Mouse (Mus musculus) left cerebral cortex, postnatal 36 days (tissue): ENCODE data around the gene Kcnn3. TPM values are rescaled to one million over a fixed set of nuclear protein-coding genes. Genes with fewer than 3 reads are reported as not detected.

Experiments used
- DNase-seq, 2 experiments: peaks; one replicate each; pipeline ENCODE4 v3.0.0; 2021 to 2022; ENCODE audit warnings: low spot score in 2 of 2, mixed read lengths in 1 of 2
- intact Hi-C: fragments of 180-260 bp; cut with DNase I; formaldehyde crosslinking; loops from one replicate; pipeline ENCODE4 v1.15.1; 2025
- total RNA-seq, 2 experiments: library from RNA; stranded (reverse); gene quantifications; 2 replicates each; pipeline ENCODE4 v1.2.3; 2021

The Kcnn3 gene
- 10 to 100 TPM; 16.4 to 23.5 TPM for total RNA-seq

- DNase-seq: peak; percentile 78 to 84
- intact Hi-C loops: loop anchor here (5.0 kb wide), 1 partner anchor 72 kb away; no protein-coding TSS in a partner anchor
Observed at GRCm38 (mm10) chr3:89519894-89520293, at the start of gene Kcnn3. Gene Kcnn3 (plus strand): TSS chr3:89520164.

GRCm38 (mm10) chr3:89472280-89472679 lies 47.7 kb upstream of the Kcnn3 start:
- intact Hi-C loops: no loop called here
- DNase-seq: no peak

DNA sequence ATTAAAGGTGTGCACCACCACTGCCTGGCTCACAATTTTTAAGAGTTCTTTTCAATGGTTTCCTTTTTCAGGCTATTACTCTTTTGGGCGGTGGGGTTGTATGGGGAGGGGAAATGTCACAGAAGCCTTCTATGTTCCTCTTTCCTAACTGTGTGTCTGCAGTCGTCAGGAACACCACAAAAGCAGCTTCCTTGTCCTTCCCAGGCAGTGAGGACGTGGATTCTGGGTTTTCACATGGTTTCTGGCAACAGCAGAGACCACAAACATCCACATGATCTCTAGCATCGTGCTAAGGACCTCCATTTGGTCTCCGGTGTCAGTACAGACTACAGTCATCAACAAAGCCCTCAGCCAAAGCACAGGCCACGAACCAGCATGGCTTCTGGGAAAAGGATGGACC lies 46.1 kb upstream of the Kcnn3 start:
- DNase-seq: no peak
- intact Hi-C loops: no loop called here

DNA sequence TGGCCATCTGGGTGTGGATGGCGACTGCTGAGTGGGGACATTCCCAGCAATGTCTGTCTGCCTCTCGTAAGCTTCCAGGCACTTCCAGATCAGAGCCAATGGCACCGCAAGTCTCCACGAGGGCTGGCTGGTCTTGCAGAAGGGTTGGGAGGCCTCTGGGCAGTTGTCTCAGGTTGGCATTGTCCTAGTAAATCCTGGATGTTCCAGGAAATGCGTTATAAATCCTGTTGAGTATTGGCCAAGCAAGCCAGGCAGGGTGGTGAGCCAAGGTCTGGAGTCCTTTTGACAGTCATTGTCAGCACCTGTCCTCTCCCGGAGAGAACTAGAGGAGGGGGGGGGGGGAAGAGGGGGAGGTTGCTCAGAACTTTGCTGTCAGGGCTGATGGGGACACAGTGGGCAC lies 40.9 kb upstream of the Kcnn3 start:
- no peak for DNase-seq
- intact Hi-C loops: no loop called here

- intact Hi-C loops: loop anchor here (10.0 kb wide), 2 partner anchors 107 to 167 kb away; no protein-coding TSS in a partner anchor
- no peak for DNase-seq
Observed at GRCm38 (mm10) chr3:89481488-89481887, 38.5 kb upstream of the Kcnn3 start.

- intact Hi-C loops: loop anchor here (10.0 kb wide), 2 partner anchors 107 to 167 kb away; no protein-coding TSS in a partner anchor
- DNase-seq: no peak
Observed at GRCm38 (mm10) chr3:89482249-89482648, 37.7 kb upstream of the Kcnn3 start.

GRCm38 (mm10) chr3:89484766-89485524 lies 35.0 kb upstream of the Kcnn3 start:
- intact Hi-C loops: loop anchor here (5.0 to 10.0 kb wide), 3 partner anchors 38 to 170 kb away; no protein-coding TSS in a partner anchor

DNA sequence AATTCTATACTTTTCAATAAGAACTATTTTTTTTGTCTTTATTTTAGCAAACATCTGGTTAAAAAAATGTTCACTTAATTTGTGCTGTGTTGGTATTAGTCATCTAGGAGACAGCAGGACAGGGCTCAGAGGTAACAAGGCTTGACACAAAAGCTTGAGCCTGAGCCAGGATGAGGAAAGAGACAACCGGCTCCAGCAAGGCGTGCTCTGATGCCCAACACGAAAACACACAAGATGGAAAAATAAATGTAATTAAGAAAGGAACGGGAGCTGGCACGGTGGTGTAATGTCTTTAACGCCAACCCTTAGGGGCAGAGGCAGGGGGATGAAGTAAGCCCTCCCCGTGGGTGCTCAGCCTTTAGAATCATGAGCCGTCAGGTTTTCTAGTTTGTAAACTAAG lies 33.9 kb upstream of the Kcnn3 start:
- DNase-seq: no peak
- intact Hi-C loops: loop anchor here (5.0 to 10.0 kb wide), 3 partner anchors 39 to 171 kb away; no protein-coding TSS in a partner anchor

More at GRCm38 (mm10) chr3:89484766-89485524, 35.0 kb upstream of the Kcnn3 start:
- DNase-seq: peak; percentile 45 to 49

- intact Hi-C loops: loop anchor here (5.0 to 10.0 kb wide), 3 partner anchors 40 to 172 kb away; no protein-coding TSS in a partner anchor
- DNase-seq: no peak
Observed at GRCm38 (mm10) chr3:89486916-89487702, 32.9 kb upstream of the Kcnn3 start.

DNA sequence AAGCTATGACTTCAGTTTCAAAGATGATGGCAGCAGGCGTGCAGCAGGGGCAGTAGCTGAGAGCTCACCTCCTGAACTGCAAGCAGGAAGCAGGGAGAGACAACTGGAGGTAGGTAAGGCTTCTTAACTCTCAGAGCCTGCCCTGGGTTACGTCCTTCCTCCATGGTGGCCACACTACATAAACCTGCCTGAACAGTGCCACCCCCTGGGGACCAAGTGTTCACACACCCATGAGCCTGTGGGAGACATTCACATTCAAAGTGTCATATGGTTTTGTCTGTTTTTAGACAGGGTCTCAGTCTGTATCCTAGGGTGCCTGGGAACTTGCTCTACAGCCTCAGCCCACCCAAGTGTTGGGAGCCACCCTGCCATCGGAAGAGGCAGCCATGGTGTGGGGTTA lies 29.2 kb upstream of the Kcnn3 start:
- DNase-seq: no peak
- intact Hi-C loops: no loop called here

DNA sequence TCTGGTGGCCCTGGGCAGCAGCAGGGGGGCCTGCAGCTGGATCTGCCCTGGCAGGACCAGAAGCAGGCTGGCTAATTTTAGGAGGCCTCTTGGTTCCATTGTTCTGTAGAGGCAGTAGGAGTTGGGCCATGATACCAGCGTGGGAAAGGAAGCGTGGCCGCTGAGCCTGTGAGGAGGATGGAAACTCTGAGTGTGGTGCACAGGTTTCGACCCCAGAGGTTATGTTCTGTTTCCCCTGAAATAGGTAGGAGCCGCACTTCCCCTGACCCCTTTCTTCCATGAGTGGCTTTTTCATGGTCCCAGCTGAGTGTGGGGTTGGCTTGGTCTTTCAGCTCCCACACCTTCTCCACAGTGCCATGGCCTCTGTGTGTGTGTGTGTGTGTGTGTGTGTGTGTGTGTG lies 28.4 kb upstream of the Kcnn3 start:
- DNase-seq: no peak
- intact Hi-C loops: no loop called here

GRCm38 (mm10) chr3:89492701-89493151 lies 27.2 kb upstream of the Kcnn3 start:
- intact Hi-C loops: no loop called here
- no peak for DNase-seq

DNA sequence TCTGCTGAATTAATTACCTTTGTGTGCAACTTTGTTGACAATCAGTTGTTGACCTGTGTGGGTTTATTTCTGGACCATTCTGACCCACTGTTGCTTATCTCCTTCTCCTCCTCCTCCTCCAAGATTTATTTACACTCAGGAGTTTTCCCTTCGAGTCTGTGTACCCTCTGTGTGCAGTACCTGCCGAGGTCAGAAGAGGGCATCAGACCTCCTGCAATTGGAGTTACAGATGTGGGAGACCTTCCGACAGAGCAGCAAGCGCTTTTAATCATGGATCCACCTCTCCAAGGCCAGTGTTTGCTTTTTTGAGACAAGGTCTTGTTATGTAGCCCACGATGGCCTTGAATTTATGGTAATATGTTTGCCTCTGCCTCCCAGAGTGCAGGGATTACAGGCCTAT lies 25.3 kb upstream of the Kcnn3 start:
- intact Hi-C loops: no loop called here
- DNase-seq: no peak

- DNase-seq: no peak
- intact Hi-C loops: no loop called here
Observed at GRCm38 (mm10) chr3:89496366-89496765, 23.6 kb upstream of the Kcnn3 start.

DNA sequence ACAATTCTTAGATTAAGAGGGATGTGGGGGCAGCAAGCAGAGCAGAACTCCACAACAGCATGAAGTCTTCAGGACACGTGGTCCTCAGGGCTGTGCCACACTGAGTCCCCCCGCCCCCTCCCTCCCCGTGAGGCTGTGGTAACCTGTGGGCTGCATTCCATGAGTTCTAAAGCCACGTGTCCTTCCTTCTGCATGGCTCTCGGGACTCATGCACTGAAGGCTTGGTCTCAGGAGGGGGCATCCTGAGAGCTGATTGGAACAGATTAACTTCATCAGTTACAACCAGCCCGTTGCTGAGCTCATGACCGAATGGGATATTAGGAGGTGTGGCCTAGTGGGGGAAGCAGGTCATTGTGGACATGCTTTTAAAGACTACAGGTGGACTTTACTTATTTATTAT lies 20.3 kb upstream of the Kcnn3 start:
- intact Hi-C loops: no loop called here

DNA sequence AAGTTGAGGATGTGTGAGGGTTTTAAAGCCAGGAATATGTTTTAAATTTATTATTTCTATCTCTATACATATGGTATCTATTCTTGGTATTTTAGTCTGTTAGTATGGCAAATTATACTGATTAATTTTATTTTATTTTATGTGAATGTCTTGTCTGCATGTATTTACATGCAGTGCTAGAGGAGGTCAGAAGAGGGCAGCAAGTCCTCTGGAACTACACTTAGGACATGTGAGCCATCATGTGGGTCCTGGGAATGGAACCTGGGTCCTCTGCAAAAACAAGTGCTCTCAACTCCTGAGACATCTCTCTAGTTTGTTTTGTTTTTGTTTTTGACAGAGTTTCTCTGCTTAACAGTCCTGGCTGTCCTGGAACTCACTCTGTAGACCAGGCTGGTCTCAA lies 18.5 kb upstream of the Kcnn3 start:
- intact Hi-C loops: no loop called here
- DNase-seq: no peak

More for the DNA sequence above, 20.3 kb upstream of the Kcnn3 start:
- no peak for DNase-seq

DNA sequence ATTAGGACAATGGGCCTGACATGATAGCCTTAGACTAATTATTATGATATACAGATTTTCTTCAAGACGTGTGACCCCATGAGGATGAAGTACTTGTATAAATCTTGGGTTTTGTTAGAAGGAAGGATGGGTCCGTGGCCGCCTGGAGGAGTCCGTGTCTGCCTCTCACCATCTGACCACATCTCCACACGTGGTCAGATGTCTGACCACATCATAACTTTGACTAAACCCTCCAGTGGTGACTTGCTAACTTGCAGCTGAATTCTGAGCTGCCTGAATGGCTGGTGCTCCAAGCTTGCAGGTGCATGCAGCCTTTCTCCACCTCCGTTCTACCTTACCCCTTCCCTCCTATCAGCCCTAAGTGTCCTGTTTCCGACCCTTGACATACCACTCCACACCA lies 17.4 kb upstream of the Kcnn3 start:
- DNase-seq: no peak
- intact Hi-C loops: no loop called here

DNA sequence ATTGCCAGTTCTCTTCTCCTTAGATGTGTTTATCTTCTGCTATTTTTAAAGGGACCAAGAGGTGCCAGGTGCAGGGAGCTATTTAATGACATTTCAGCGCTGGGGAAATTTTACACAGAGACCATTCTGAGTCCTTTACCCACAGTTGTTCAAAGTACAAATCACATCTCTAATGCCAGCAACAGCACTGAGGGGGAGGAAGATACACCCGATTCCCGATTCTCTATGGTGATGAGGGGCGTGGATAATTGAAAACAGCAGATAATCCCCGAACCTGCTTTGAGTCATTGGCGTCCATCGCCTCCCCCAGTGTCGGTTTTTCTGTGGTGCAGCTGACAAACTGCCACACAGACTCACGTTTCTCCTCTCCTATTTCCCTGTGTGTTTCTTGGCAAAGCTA lies 11.9 kb upstream of the Kcnn3 start:
- intact Hi-C loops: no loop called here
- no peak for DNase-seq

GRCm38 (mm10) chr3:89510979-89511378 lies 9.0 kb upstream of the Kcnn3 start:
- intact Hi-C loops: loop anchor here (5.0 kb wide), 1 partner anchor 261 kb away; the partner anchor contains the start of gene Ube2q1
- DNase-seq: peak; percentile 37 to 54

DNA sequence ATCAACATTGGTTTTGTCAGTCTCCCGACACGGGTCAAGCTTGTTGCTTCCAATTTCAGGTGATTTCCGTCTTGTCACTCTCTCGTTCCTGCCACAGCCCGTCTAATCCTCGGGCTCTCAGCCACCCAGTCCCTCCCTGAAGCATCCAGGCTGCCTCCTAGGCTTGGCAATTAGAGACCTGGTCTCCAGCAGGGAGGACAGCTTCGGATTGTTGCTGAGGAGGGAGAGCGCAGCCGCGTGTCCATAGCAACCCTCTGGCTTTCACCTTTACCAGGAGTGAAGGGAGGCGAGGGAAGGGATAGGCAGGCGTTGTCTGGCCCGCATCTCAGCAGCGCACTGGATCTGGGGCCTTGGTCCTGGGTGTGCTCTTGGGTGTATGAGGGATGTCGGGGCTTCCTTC lies 8.6 kb upstream of the Kcnn3 start:
- no peak for DNase-seq
- intact Hi-C loops: loop anchor here (5.0 kb wide), 1 partner anchor 261 kb away; the partner anchor contains the start of gene Ube2q1
